Mouse (Mus musculus): ENCODE results near the gene Spint5. TPM values are rescaled to one million over a fixed set of nuclear protein-coding genes. Genes with fewer than 3 reads are reported as not detected.

Spint5 gene
- not detected for total RNA-seq (2023)

GRCm38 (mm10) chr2:164715005-164715404 is at the start of gene Spint5:
Spint5 (plus strand) TSS chr2:164715305.

GRCm38 (mm10) chr2:164673987-164674386 is 41.1 kb upstream of the Spint5 start, which contains the start of gene Wfdc11:
Wfdc11 (minus strand) TSS chr2:164674087.

GRCm38 (mm10) chr2:164684807-164685206 is 30.3 kb upstream of the Spint5 start, which contains the start of gene Wfdc13:
Wfdc13 (plus strand) TSS chr2:164685107.

GRCm38 (mm10) chr2:164698201-164698600 is 16.9 kb upstream of the Spint5 start, which contains the start of gene Spint4:
Spint4 (plus strand) TSS chr2:164698501.

GRCm38 (mm10) chr2:164745843-164746479 is 30.9 kb downstream of the Spint5 start, which contains the start of the genes Wfdc3 and Dnttip1:
Wfdc3 (minus strand) TSS chr2:164745931.
Dnttip1 (plus strand) TSS chr2:164745983.

Other genes with a start within 250 kb of the Spint5 start
- gene Trp53tg5, start 241.6 kb upstream of the Spint5 start, total RNA-seq (2023) = not detected
- gene Dbndd2, start 229.2 kb upstream of the Spint5 start, total RNA-seq (2023) = 3.6 TPM
- 61.4 TPM for gene Pigt, start 217.8 kb upstream of the Spint5 start, total RNA-seq (2023)
- 1.9 TPM for gene Wfdc2, start 152.9 kb upstream of the Spint5 start, total RNA-seq (2023)
- gene Spint3, start 141.8 kb upstream of the Spint5 start, total RNA-seq (2023) = not detected
- not detected for gene Wfdc6a, start 129.9 kb upstream of the Spint5 start, total RNA-seq (2023)
- gene Eppin, start 121.7 kb upstream of the Spint5 start, total RNA-seq (2023) = not detected
- gene Wfdc6b, start 101.8 kb upstream of the Spint5 start, total RNA-seq (2023) = not detected
- not detected for gene Wfdc8, start 101.7 kb upstream of the Spint5 start, total RNA-seq (2023)
- gene Wfdc16, start 76.5 kb upstream of the Spint5 start, total RNA-seq (2023) = not detected
- not detected for gene Wfdc10, start 59.3 kb upstream of the Spint5 start, total RNA-seq (2023)
- gene Wfdc9, start 58.7 kb upstream of the Spint5 start, total RNA-seq (2023) = not detected
- not detected for gene Wfdc11, start 41.2 kb upstream of the Spint5 start, total RNA-seq (2023)
- gene Wfdc13, start 30.2 kb upstream of the Spint5 start, total RNA-seq (2023) = not detected
- gene Spint4, start 16.8 kb upstream of the Spint5 start, total RNA-seq (2023) = not detected
- 0.35 TPM for gene Wfdc3, start 30.6 kb downstream of the Spint5 start, total RNA-seq (2023)
- gene Dnttip1, start 30.7 kb downstream of the Spint5 start, total RNA-seq (2023) = 46.4 TPM
- gene Ube2c, start 54.6 kb downstream of the Spint5 start, total RNA-seq (2023) = 1.9 TPM
- gene Tnnc2, start 64.7 kb downstream of the Spint5 start, total RNA-seq (2023) = not detected
- gene Snx21, start 70.5 kb downstream of the Spint5 start, total RNA-seq (2023) = 0.65 TPM
- gene Acot8, start 89.6 kb downstream of the Spint5 start, total RNA-seq (2023) = 39.4 TPM
- 3.0 TPM for gene Zswim3, start 89.8 kb downstream of the Spint5 start, total RNA-seq (2023)
- 11.9 TPM for gene Zswim1, start 107.4 kb downstream of the Spint5 start, total RNA-seq (2023)
- not detected for gene Spata25, start 113.2 kb downstream of the Spint5 start, total RNA-seq (2023)
- 91.4 TPM for gene Ctsa, start 117.6 kb downstream of the Spint5 start, total RNA-seq (2023)
- 0.59 TPM for gene Neurl2, start 118.2 kb downstream of the Spint5 start, total RNA-seq (2023)
- gene Pltp, start 142.4 kb downstream of the Spint5 start, total RNA-seq (2023) = 0.86 TPM
- 115 TPM for gene Pcif1, start 164.0 kb downstream of the Spint5 start, total RNA-seq (2023)
- 56.1 TPM for gene Zfp335, start 196.5 kb downstream of the Spint5 start, total RNA-seq (2023)
- gene Mmp9, start 225.5 kb downstream of the Spint5 start, total RNA-seq (2023) = 2.5 TPM
- 0.15 TPM for gene Slc12a5, start 245.5 kb downstream of the Spint5 start, total RNA-seq (2023)

Measured in CD4-positive naive resting alpha-beta T cell, adult 57 days (primary cell).